Mouse (Mus musculus) small intestine, adult 2 months (tissue): Measurements from ENCODE around the gene Brf1. TPM values are rescaled to one million over a fixed set of nuclear protein-coding genes. Genes with fewer than 3 reads are reported as not detected.

Source experiments
- H3K27ac ChIP-seq: fragments of 200-500 bp; 2 replicates; pipeline ENCODE4 v1.5.1; 2012; ENCODE audit warnings: low read depth, low read length, control low read depth, inconsistent platforms; ENCODE audit not compliant: insufficient read depth
- H3K27me3 ChIP-seq: fragments of 200-500 bp; 2 replicates; pipeline ENCODE4 v1.6.1; 2012; ENCODE audit warnings: mild to moderate bottlenecking, moderate library complexity, low read length, inconsistent platforms; ENCODE audit not compliant: control insufficient read depth, insufficient read depth
- H3K36me3 ChIP-seq: fragments of 200-500 bp; 2 replicates; pipeline ENCODE4 v1.6.1; 2012; ENCODE audit warnings: mild to moderate bottlenecking, low read length, control low read depth, inconsistent platforms; ENCODE audit not compliant: control insufficient read depth, insufficient read depth
- H3K4me1 ChIP-seq: fragments of 200-500 bp; 2 replicates; pipeline ENCODE4 v1.6.1; 2012; ENCODE audit warnings: low read length, inconsistent platforms, mixed read lengths; ENCODE audit not compliant: control insufficient read depth, insufficient read depth, insufficient read length
- H3K4me3 ChIP-seq: fragments of 200-500 bp; 2 replicates; pipeline ENCODE4 v1.5.1; 2012; ENCODE audit warnings: low read depth, mild to moderate bottlenecking, control low read depth, inconsistent platforms, low read length, moderate library complexity
- CTCF ChIP-seq: fragments of 200-500 bp; IDR thresholded peaks from 2 replicates; pipeline ENCODE4 v1.5.1; 2012; ENCODE audit warnings: low read depth, mild to moderate bottlenecking, control low read depth, inconsistent platforms, low read length, moderate library complexity, mixed read lengths; ENCODE audit not compliant: insufficient replicate concordance, insufficient read length; ENCODE audit errors: extremely low read depth
- POLR2A ChIP-seq: fragments of 200-500 bp; IDR thresholded peaks from 2 replicates; pipeline ENCODE4 v1.6.1; 2012; ENCODE audit warnings: low read depth, mild to moderate bottlenecking, control low read depth, inconsistent platforms, low read length, moderate library complexity
- WGBS: fragments of 180-500 bp; shearing (Covaris S2); methylation state at CpG from one replicate; pipeline ENCODE4 v1.1.7; 2018; 5-methylcytosine and 5-hydroxymethylcytosine counted together
- polyA plus RNA-seq: library from polyadenylated mRNA; depleted of rRNA; stranded (reverse); fragments of >200 nt; gene quantifications from 2 replicates; pipeline ENCODE4 v1.2.3, GENCODE M21; 2012

Gene Brf1
- polyA plus RNA-seq, 1 experiment: 95.6 TPM

GRCm38 (mm10) chr12:112940710-112941109 lies 59.8 kb downstream of the Brf1 start:
- Histone ChIP-seq H3K36me3 (peaks cover 2% of the 10 kb centered on the region; the same call in 1 of the 2 replicates), H3K27ac (no peak overlapping the region), H3K4me3 (no peak overlapping the region), H3K27me3 (no peaks in the 10 kb centered on the region), H3K4me1 (peaks cover 21% of the 10 kb centered on the region)
- WGBS: 83% methylated on average over 9 of the region's 9 CpGs
- TF ChIP-seq CTCF (no peak), POLR2A (no peak)

DNA sequence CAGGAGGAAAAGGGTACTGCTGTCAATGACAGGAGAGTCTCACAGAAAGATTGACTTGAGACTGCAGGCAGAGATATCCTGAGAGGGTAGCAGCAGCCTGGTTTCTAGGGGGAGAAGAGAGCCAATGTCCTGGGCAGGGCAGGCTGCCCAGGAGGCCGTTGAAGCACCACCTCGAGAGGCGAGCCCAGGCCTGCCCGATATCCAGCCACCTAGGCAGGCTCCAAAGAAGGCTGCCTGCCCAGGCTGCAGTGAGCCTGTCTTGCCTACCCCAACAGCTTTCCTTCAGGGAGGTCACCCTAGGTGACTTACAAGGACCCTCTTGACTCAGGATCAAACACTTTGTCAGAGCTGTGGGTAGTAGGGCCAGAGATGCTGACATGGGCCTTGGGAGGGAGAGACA lies 60.3 kb downstream of the Brf1 start:
- Histone ChIP-seq H3K4me3 (no peak overlapping the region), H3K27ac (no peak overlapping the region), H3K27me3 (no peaks in the 10 kb centered on the region), H3K4me1 (peaks cover 21% of the 10 kb centered on the region), H3K36me3 (peaks cover 2% of the 10 kb centered on the region; the same call in 1 of the 2 replicates)
- 84% methylated on average over 4 of the region's 4 CpGs for WGBS
- TF ChIP-seq POLR2A: no peak
- no peak for TF ChIP-seq CTCF

DNA sequence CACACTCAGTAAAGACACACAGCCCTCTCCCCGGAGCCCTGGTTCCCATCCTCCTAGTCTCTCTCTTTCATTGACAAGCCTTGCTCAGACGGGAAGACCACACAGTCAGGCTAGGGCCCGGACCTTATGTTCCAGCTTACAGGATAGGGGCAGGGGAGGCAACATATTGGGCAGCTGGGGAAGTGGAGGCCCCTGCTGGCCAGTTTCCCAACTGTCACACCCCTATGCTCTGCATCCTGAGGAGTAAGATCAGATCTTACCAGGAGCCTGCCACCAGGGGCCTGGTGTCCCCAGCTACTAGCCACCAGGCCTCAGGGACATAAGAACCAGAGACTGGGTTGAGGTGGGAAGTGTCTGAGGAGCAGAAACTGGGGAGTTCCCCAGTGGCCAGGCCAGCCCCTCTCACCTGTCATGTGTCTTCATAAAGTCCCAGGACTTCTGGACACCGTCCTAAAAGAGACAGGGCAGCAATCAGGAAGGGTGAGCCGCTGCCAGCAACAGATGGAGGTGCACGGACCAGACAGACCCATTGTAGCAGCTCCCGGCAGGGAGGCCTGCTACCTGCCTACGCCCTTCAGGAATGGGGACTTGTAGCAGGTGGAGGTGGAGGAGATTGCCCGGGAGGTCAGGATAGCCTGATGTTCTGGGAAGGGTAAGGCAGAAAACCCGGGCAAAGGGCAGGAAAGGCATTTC lies 61.5 kb downstream of the Brf1 start:
- H3K27me3 ChIP-seq: no peaks in the 10 kb centered on the region
- peak; percentile 27; the same call in 1 of the 2 replicates for TF ChIP-seq CTCF
- no peak for TF ChIP-seq POLR2A
- peaks cover 21% of the 10 kb centered on the region for H3K4me1 ChIP-seq
- no peak overlapping the region for H3K4me3 ChIP-seq
- peaks cover 2% of the 10 kb centered on the region; the same call in 1 of the 2 replicates for H3K36me3 ChIP-seq
- WGBS: 57% methylated on average over 10 of the region's 10 CpGs
- H3K27ac ChIP-seq: no peak overlapping the region

- peaks cover 21% of the 10 kb centered on the region for H3K4me1 ChIP-seq
- H3K27ac ChIP-seq: no peak overlapping the region
- 97% methylated on average over 10 of the region's 10 CpGs for WGBS
- no peak overlapping the region for H3K4me3 ChIP-seq
- no peak for TF ChIP-seq CTCF
- TF ChIP-seq POLR2A: no peak
- H3K27me3 ChIP-seq: no peaks in the 10 kb centered on the region
- peaks cover 2% of the 10 kb centered on the region; the same call in 1 of the 2 replicates for H3K36me3 ChIP-seq
Measured at GRCm38 (mm10) chr12:112938366-112938765, 62.1 kb downstream of the Brf1 start.

GRCm38 (mm10) chr12:112937906-112938305 lies 62.6 kb downstream of the Brf1 start:
- Histone ChIP-seq H3K4me3 (no peak overlapping the region), H3K36me3 (peaks cover 2% of the 10 kb centered on the region; the same call in 1 of the 2 replicates), H3K27me3 (no peaks in the 10 kb centered on the region), H3K4me1 (peaks cover 21% of the 10 kb centered on the region), H3K27ac (no peak overlapping the region)
- TF ChIP-seq POLR2A: no peak
- TF ChIP-seq CTCF: no peak
- 69% methylated on average over 9 of the region's 9 CpGs for WGBS

DNA sequence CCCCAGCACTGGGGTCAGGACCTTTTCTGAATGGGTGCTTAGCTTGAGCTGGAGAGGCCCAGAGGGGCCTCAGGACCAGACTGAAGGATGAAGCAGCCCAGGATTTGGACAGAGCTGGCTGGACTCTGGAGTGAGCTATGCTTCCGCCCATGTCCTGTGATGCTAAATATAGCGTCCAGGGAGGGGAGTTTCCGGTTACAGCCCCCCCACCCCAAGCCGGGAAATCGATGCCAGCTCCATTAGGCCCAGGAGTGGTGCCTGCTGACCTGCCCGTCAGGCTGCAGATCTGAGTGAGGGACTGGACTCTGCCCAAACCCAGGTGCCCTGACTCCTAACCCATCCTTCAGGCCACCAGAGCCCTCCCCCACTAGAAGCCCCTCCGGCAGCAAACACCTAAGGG lies 67.9 kb downstream of the Brf1 start:
- TF ChIP-seq POLR2A (no peak), CTCF (no peak)
- H3K4me1 ChIP-seq: peaks cover 8% of the 10 kb centered on the region; the same call in 1 of the 2 replicates
- WGBS: 50% methylated on average over 7 of the region's 7 CpGs
- no peak overlapping the region for H3K27ac ChIP-seq
- H3K4me3 ChIP-seq: no peak overlapping the region
- peaks cover 23% of the 10 kb centered on the region for H3K27me3 ChIP-seq
- H3K36me3 ChIP-seq: no peaks in the 10 kb centered on the region

GRCm38 (mm10) chr12:112929562-112930352 lies 70.7 kb downstream of the Brf1 start, which contains the start of gene Jag2:
Jag2 (minus strand) TSS chr12:112929776.
- Histone ChIP-seq H3K36me3 (no peaks in the 10 kb centered on the region), H3K4me1 (peaks cover 8% of the 10 kb centered on the region; the same call in 1 of the 2 replicates), H3K27me3 (peaks cover 23% of the 10 kb centered on the region), H3K27ac (no peak within 1 kb of the TSS), H3K4me3 (peak within 1 kb of the TSS; percentile 66)
- WGBS: 14% methylated on average over 82 of the region's 85 CpGs
- TF ChIP-seq POLR2A (no peak), CTCF (no peak)
